Mouse (Mus musculus) liver, embryonic 11.5 days (tissue): Measurements from ENCODE around the gene Dnajc28. TPM values are rescaled to one million over a fixed set of nuclear protein-coding genes. Genes with fewer than 3 reads are reported as not detected.

Experiments
- ATAC-seq: fragments of 200-750 bp; cut with Nextera tagmentation; replicated peaks from 2 replicates; pipeline ENCODE4 v1.8.0; 2017; ENCODE audit warnings: moderate number of reproducible peaks, mild to moderate bottlenecking, moderate TSS enrichment, moderate library complexity; ENCODE audit not compliant: low FRiP score
- DNase-seq: peaks from one replicate; pipeline ENCODE4 v3.0.0-alpha.2; 2017; ENCODE audit warnings: low spot score
- H3K27ac ChIP-seq: fragments of 300-500 bp; sonication (generic); 2 replicates; pipeline ENCODE4 v1.5.1; 2014; ENCODE audit warnings: mild to moderate bottlenecking, low read depth, low read length, control low read depth
- H3K27me3 ChIP-seq: fragments of 300-500 bp; sonication (generic); replicated peaks from 2 replicates; pipeline ENCODE4 v1.6.1; 2014; ENCODE audit warnings: low read length, mixed read lengths; ENCODE audit not compliant: control insufficient read depth, insufficient read depth
- H3K36me3 ChIP-seq: fragments of 300-500 bp; sonication (generic); 2 replicates; pipeline ENCODE4 v1.6.1; 2014; ENCODE audit warnings: mild to moderate bottlenecking, low read length, moderate library complexity, mixed read lengths; ENCODE audit not compliant: control insufficient read depth, insufficient read depth
- H3K4me1 ChIP-seq: fragments of 300-500 bp; sonication (generic); replicated peaks from 2 replicates; pipeline ENCODE4 v1.6.1; 2014; ENCODE audit warnings: low read length, mixed read lengths; ENCODE audit not compliant: control insufficient read depth, insufficient read depth
- H3K4me2 ChIP-seq: fragments of 300-500 bp; sonication (generic); 2 replicates; pipeline ENCODE4 v1.6.1; 2014; ENCODE audit warnings: mild to moderate bottlenecking, control low read depth, moderate library complexity
- H3K4me3 ChIP-seq: fragments of 300-500 bp; sonication (generic); 2 replicates; pipeline ENCODE4 v1.5.1; 2014; ENCODE audit warnings: low read depth, low read length, control low read depth
- H3K9ac ChIP-seq: fragments of 300-500 bp; sonication (generic); 2 replicates; pipeline ENCODE4 v1.6.1; 2014; ENCODE audit warnings: low read depth, low read length, control low read depth
- H3K9me3 ChIP-seq: fragments of 300-500 bp; sonication (generic); 2 replicates; pipeline ENCODE4 v1.6.1; 2016; ENCODE audit warnings: low read length, inconsistent platforms, mixed read lengths; ENCODE audit not compliant: control insufficient read depth
- WGBS: fragments of 180-500 bp; shearing (Covaris S2); extraction: QIAGEN DNeasy Blood & Tissue Kit; methylation state at CpG from one replicate; pipeline ENCODE4 v1.1.7; 2014; 5-methylcytosine and 5-hydroxymethylcytosine counted together
- polyA plus RNA-seq: library from polyadenylated mRNA; unstranded; fragments of >200 nt; fragmentation: Nextera tagmentation; extraction: Ambion mirVana; gene quantifications from 2 replicates; pipeline ENCODE4 v1.2.1, GENCODE M21; 2014

The Dnajc28 gene
- polyA plus RNA-seq, 1 experiment from 2014 or later, result 2.2 TPM

- Histone ChIP-seq H3K9me3 (no peaks in the 10 kb centered on the region), H3K9ac (no peak overlapping the region), H3K4me1 (peaks cover 9% of the 10 kb centered on the region), H3K4me3 (no peak overlapping the region), H3K36me3 (peaks cover 54% of the 10 kb centered on the region), H3K27ac (no peak overlapping the region), H3K27me3 (no peaks in the 10 kb centered on the region), H3K4me2 (no peak overlapping the region)
- ATAC-seq, result no peak
- DNase-seq, result no peak
- 92% methylated on average over 8 of the region's 8 CpGs for WGBS
Observed at GRCm38 (mm10) chr16:91640171-91640570, 21.3 kb upstream of the Dnajc28 start.

- H3K36me3 ChIP-seq, result peaks cover 58% of the 10 kb centered on the region
- DNase-seq (no peak), ATAC-seq (no peak)
- H3K27ac ChIP-seq, result no peak overlapping the region
- 92% methylated on average over 2 of the region's 2 CpGs for WGBS
- no peaks in the 10 kb centered on the region for H3K9me3 ChIP-seq
- peaks cover 4% of the 10 kb centered on the region; the same call in 1 of the 2 replicates for H3K4me1 ChIP-seq
- H3K4me2 ChIP-seq, result no peak overlapping the region
- no peak overlapping the region for H3K4me3 ChIP-seq
- no peaks in the 10 kb centered on the region for H3K27me3 ChIP-seq
- H3K9ac ChIP-seq, result no peak overlapping the region
Observed at GRCm38 (mm10) chr16:91639636-91640035, 20.8 kb upstream of the Dnajc28 start.

GRCm38 (mm10) chr16:91639161-91639560 is 20.3 kb upstream of the Dnajc28 start:
- Histone ChIP-seq H3K4me3 (no peak overlapping the region), H3K36me3 (peaks cover 58% of the 10 kb centered on the region), H3K27ac (no peak overlapping the region), H3K9ac (no peak overlapping the region), H3K4me1 (no peaks in the 10 kb centered on the region; the same call in 1 of the 2 replicates), H3K9me3 (no peaks in the 10 kb centered on the region), H3K27me3 (no peaks in the 10 kb centered on the region), H3K4me2 (no peak overlapping the region)
- DNase-seq (no peak), ATAC-seq (no peak)
- 91% methylated on average over 5 of the region's 5 CpGs for WGBS

GRCm38 (mm10) chr16:91633641-91634040 is 14.8 kb upstream of the Dnajc28 start:
- H3K27ac ChIP-seq, result no peak overlapping the region
- H3K4me2 ChIP-seq, result no peak overlapping the region
- H3K4me3 ChIP-seq, result no peak overlapping the region
- H3K9ac ChIP-seq, result no peak overlapping the region
- ATAC-seq (no peak), DNase-seq (no peak)
- H3K36me3 ChIP-seq, result peaks cover 70% of the 10 kb centered on the region
- H3K9me3 ChIP-seq, result no peaks in the 10 kb centered on the region
- H3K4me1 ChIP-seq, result no peaks in the 10 kb centered on the region
- H3K27me3 ChIP-seq, result no peaks in the 10 kb centered on the region
- WGBS, result 86% methylated on average over 12 of the region's 12 CpGs

GRCm38 (mm10) chr16:91632940-91633339 is 14.1 kb upstream of the Dnajc28 start:
- ATAC-seq (no peak), DNase-seq (no peak)
- Histone ChIP-seq H3K4me2 (no peak overlapping the region), H3K4me1 (no peaks in the 10 kb centered on the region), H3K27me3 (no peaks in the 10 kb centered on the region), H3K9ac (no peak overlapping the region), H3K27ac (no peak overlapping the region; the same call in 1 of the 2 replicates), H3K9me3 (no peaks in the 10 kb centered on the region), H3K4me3 (no peak overlapping the region), H3K36me3 (peaks cover 65% of the 10 kb centered on the region)
- WGBS, result 93% methylated on average over 7 of the region's 7 CpGs

GRCm38 (mm10) chr16:91632439-91632838 is 13.6 kb upstream of the Dnajc28 start:
- Histone ChIP-seq H3K27me3 (no peaks in the 10 kb centered on the region), H3K36me3 (peaks cover 64% of the 10 kb centered on the region), H3K9ac (no peak overlapping the region), H3K9me3 (no peaks in the 10 kb centered on the region), H3K27ac (no peak overlapping the region), H3K4me3 (no peak overlapping the region), H3K4me1 (no peaks in the 10 kb centered on the region), H3K4me2 (no peak overlapping the region)
- ATAC-seq, result no peak
- no peak for DNase-seq
- 94% methylated on average over 5 of the region's 5 CpGs for WGBS

GRCm38 (mm10) chr16:91630584-91630983 is 11.8 kb upstream of the Dnajc28 start:
- ATAC-seq (no peak), DNase-seq (no peak)
- H3K4me1 ChIP-seq, result no peaks in the 10 kb centered on the region
- H3K9me3 ChIP-seq, result no peaks in the 10 kb centered on the region
- H3K36me3 ChIP-seq, result peaks cover 60% of the 10 kb centered on the region
- H3K27me3 ChIP-seq, result no peaks in the 10 kb centered on the region
- no peak overlapping the region for H3K4me3 ChIP-seq
- 76% methylated on average over 1 of the region's 1 CpGs for WGBS
- H3K4me2 ChIP-seq, result no peak overlapping the region
- H3K27ac ChIP-seq, result no peak overlapping the region
- H3K9ac ChIP-seq, result no peak overlapping the region

GRCm38 (mm10) chr16:91629749-91630148 is 10.9 kb upstream of the Dnajc28 start:
- no peaks in the 10 kb centered on the region for H3K4me1 ChIP-seq
- H3K27ac ChIP-seq, result no peak overlapping the region
- H3K36me3 ChIP-seq, result peaks cover 58% of the 10 kb centered on the region
- no peak overlapping the region for H3K4me3 ChIP-seq
- WGBS, result 91% methylated on average over 4 of the region's 4 CpGs
- ATAC-seq (no peak), DNase-seq (no peak)
- H3K9ac ChIP-seq, result no peak overlapping the region
- H3K4me2 ChIP-seq, result no peak overlapping the region
- no peaks in the 10 kb centered on the region for H3K9me3 ChIP-seq
- no peaks in the 10 kb centered on the region for H3K27me3 ChIP-seq

- H3K9me3 ChIP-seq, result no peaks in the 10 kb centered on the region
- WGBS, result 88% methylated on average over 3 of the region's 3 CpGs
- no peaks in the 10 kb centered on the region for H3K4me1 ChIP-seq
- peaks cover 61% of the 10 kb centered on the region for H3K36me3 ChIP-seq
- no peak overlapping the region for H3K4me2 ChIP-seq
- no peak overlapping the region for H3K9ac ChIP-seq
- H3K4me3 ChIP-seq, result no peak overlapping the region
- H3K27me3 ChIP-seq, result no peaks in the 10 kb centered on the region
- DNase-seq (no peak), ATAC-seq (no peak)
- H3K27ac ChIP-seq, result no peak overlapping the region
Observed at GRCm38 (mm10) chr16:91628673-91629072, 9.8 kb upstream of the Dnajc28 start.
